Mouse (Mus musculus) liver, embryonic 11.5 days (tissue): ENCODE measurements at regions not wholly inside any gene's neighbourhood (a gene's known extent, or its start where the extent isn't known, plus 50 kb on each side); places are given as distances from the start of the nearest gene placed in this dataset.

Experiments
- ATAC-seq: fragments of 200-750 bp; cut with Nextera tagmentation; replicated peaks from 2 replicates; pipeline ENCODE4 v1.8.0; 2017; ENCODE audit warnings: moderate number of reproducible peaks, mild to moderate bottlenecking, moderate TSS enrichment, moderate library complexity; ENCODE audit not compliant: low FRiP score
- DNase-seq: peaks from one replicate; pipeline ENCODE4 v3.0.0-alpha.2; 2017; ENCODE audit warnings: low spot score
- H3K27ac ChIP-seq: fragments of 300-500 bp; sonication (generic); 2 replicates; pipeline ENCODE4 v1.5.1; 2014; ENCODE audit warnings: mild to moderate bottlenecking, low read depth, low read length, control low read depth
- H3K27me3 ChIP-seq: fragments of 300-500 bp; sonication (generic); replicated peaks from 2 replicates; pipeline ENCODE4 v1.6.1; 2014; ENCODE audit warnings: low read length, mixed read lengths; ENCODE audit not compliant: control insufficient read depth, insufficient read depth
- H3K36me3 ChIP-seq: fragments of 300-500 bp; sonication (generic); 2 replicates; pipeline ENCODE4 v1.6.1; 2014; ENCODE audit warnings: mild to moderate bottlenecking, low read length, moderate library complexity, mixed read lengths; ENCODE audit not compliant: control insufficient read depth, insufficient read depth
- H3K4me1 ChIP-seq: fragments of 300-500 bp; sonication (generic); replicated peaks from 2 replicates; pipeline ENCODE4 v1.6.1; 2014; ENCODE audit warnings: low read length, mixed read lengths; ENCODE audit not compliant: control insufficient read depth, insufficient read depth
- H3K4me2 ChIP-seq: fragments of 300-500 bp; sonication (generic); 2 replicates; pipeline ENCODE4 v1.6.1; 2014; ENCODE audit warnings: mild to moderate bottlenecking, control low read depth, moderate library complexity
- H3K4me3 ChIP-seq: fragments of 300-500 bp; sonication (generic); 2 replicates; pipeline ENCODE4 v1.5.1; 2014; ENCODE audit warnings: low read depth, low read length, control low read depth
- H3K9ac ChIP-seq: fragments of 300-500 bp; sonication (generic); 2 replicates; pipeline ENCODE4 v1.6.1; 2014; ENCODE audit warnings: low read depth, low read length, control low read depth
- H3K9me3 ChIP-seq: fragments of 300-500 bp; sonication (generic); 2 replicates; pipeline ENCODE4 v1.6.1; 2016; ENCODE audit warnings: low read length, inconsistent platforms, mixed read lengths; ENCODE audit not compliant: control insufficient read depth
- WGBS: fragments of 180-500 bp; shearing (Covaris S2); extraction: QIAGEN DNeasy Blood & Tissue Kit; methylation state at CpG from one replicate; pipeline ENCODE4 v1.1.7; 2014; 5-methylcytosine and 5-hydroxymethylcytosine counted together

- Histone ChIP-seq H3K9ac (no peak overlapping the region), H3K4me1 (no peaks in the 10 kb centered on the region), H3K27ac (no peak overlapping the region), H3K4me3 (no peak overlapping the region), H3K36me3 (no peaks in the 10 kb centered on the region), H3K4me2 (no peak overlapping the region), H3K27me3 (no peaks in the 10 kb centered on the region), H3K9me3 (no peaks in the 10 kb centered on the region)
- 50% methylated on average over 1 of the region's 1 CpGs for WGBS
- ATAC-seq (no peak), DNase-seq (no peak)
Measured at GRCm38 (mm10) chr9:91132531-91132930, 229.7 kb upstream of the Zic4 start.

- DNase-seq = no peak
- Histone ChIP-seq H3K4me2 (no peak overlapping the region), H3K36me3 (no peaks in the 10 kb centered on the region), H3K4me3 (no peak overlapping the region), H3K27ac (no peak overlapping the region), H3K9me3 (no peaks in the 10 kb centered on the region), H3K4me1 (no peaks in the 10 kb centered on the region), H3K9ac (no peak overlapping the region), H3K27me3 (no peaks in the 10 kb centered on the region)
- 81% methylated on average over 3 of the region's 3 CpGs for WGBS
- no peak for ATAC-seq
Measured at GRCm38 (mm10) chr9:91133256-91133920, 228.8 kb upstream of the Zic4 start.

- no peaks in the 10 kb centered on the region for H3K36me3 ChIP-seq
- H3K4me2 ChIP-seq = no peak overlapping the region
- WGBS = 100% methylated on average over 1 of the region's 1 CpGs
- no peak for ATAC-seq
- H3K4me3 ChIP-seq = no peak overlapping the region
- H3K27ac ChIP-seq = no peak overlapping the region
- H3K4me1 ChIP-seq = no peaks in the 10 kb centered on the region
- no peaks in the 10 kb centered on the region for H3K27me3 ChIP-seq
- no peak for DNase-seq
- no peaks in the 10 kb centered on the region for H3K9me3 ChIP-seq
- no peak overlapping the region for H3K9ac ChIP-seq
Measured at GRCm38 (mm10) chr9:91134325-91134724, 227.9 kb upstream of the Zic4 start.

GRCm38 (mm10) chr9:91135107-91135506 lies 227.1 kb upstream of the Zic4 start:
- no peak overlapping the region for H3K9ac ChIP-seq
- H3K27ac ChIP-seq = no peak overlapping the region
- DNase-seq (no peak), ATAC-seq (no peak)
- no peak overlapping the region for H3K4me3 ChIP-seq
- H3K4me2 ChIP-seq = no peak overlapping the region
- no peaks in the 10 kb centered on the region for H3K36me3 ChIP-seq
- WGBS = 66% methylated on average over 2 of the region's 2 CpGs
- H3K27me3 ChIP-seq = no peaks in the 10 kb centered on the region
- no peaks in the 10 kb centered on the region for H3K9me3 ChIP-seq
- no peaks in the 10 kb centered on the region for H3K4me1 ChIP-seq

GRCm38 (mm10) chr9:91140651-91141050 lies 221.6 kb upstream of the Zic4 start:
- DNase-seq (no peak), ATAC-seq (no peak)
- 65% methylated on average over 1 of the region's 1 CpGs for WGBS
- Histone ChIP-seq H3K4me1 (no peaks in the 10 kb centered on the region), H3K9ac (no peak overlapping the region), H3K27ac (no peak overlapping the region), H3K9me3 (no peaks in the 10 kb centered on the region), H3K4me3 (no peak overlapping the region), H3K36me3 (no peaks in the 10 kb centered on the region), H3K4me2 (no peak overlapping the region), H3K27me3 (no peaks in the 10 kb centered on the region)

GRCm38 (mm10) chr9:91151893-91152292 lies 210.3 kb upstream of the Zic4 start:
- WGBS = 88% methylated on average over 11 of the region's 11 CpGs
- H3K4me2 ChIP-seq = no peak overlapping the region

GRCm38 (mm10) chr9:91159311-91159710 lies 202.9 kb upstream of the Zic4 start:
- Histone ChIP-seq H3K4me1 (no peaks in the 10 kb centered on the region), H3K27me3 (no peaks in the 10 kb centered on the region), H3K36me3 (no peaks in the 10 kb centered on the region), H3K4me2 (no peak overlapping the region), H3K9ac (no peak overlapping the region), H3K4me3 (no peak overlapping the region), H3K27ac (no peak overlapping the region), H3K9me3 (no peaks in the 10 kb centered on the region)
- DNase-seq = no peak
- no peak for ATAC-seq
- 67% methylated on average over 2 of the region's 2 CpGs for WGBS

More at GRCm38 (mm10) chr9:91151893-91152292, 210.3 kb upstream of the Zic4 start:
- DNase-seq (no peak), ATAC-seq (0 out of 2 replicates have a peak, but pooled peaks have one; percentile 36)
- Histone ChIP-seq H3K9me3 (no peaks in the 10 kb centered on the region), H3K9ac (no peak overlapping the region), H3K27me3 (no peaks in the 10 kb centered on the region), H3K27ac (no peak overlapping the region), H3K4me3 (no peak overlapping the region), H3K36me3 (no peaks in the 10 kb centered on the region), H3K4me1 (no peaks in the 10 kb centered on the region)

- ATAC-seq (no peak), DNase-seq (no peak)
- Histone ChIP-seq H3K27ac (no peak overlapping the region), H3K4me3 (no peak overlapping the region), H3K36me3 (no peaks in the 10 kb centered on the region), H3K9me3 (no peaks in the 10 kb centered on the region), H3K27me3 (no peaks in the 10 kb centered on the region), H3K9ac (no peak overlapping the region), H3K4me2 (no peak overlapping the region), H3K4me1 (no peaks in the 10 kb centered on the region)
Measured at GRCm38 (mm10) chr9:91167871-91168270, 194.3 kb upstream of the Zic4 start.

GRCm38 (mm10) chr9:91193221-91193620 lies 169.0 kb upstream of the Zic4 start:
- 76% methylated on average over 4 of the region's 4 CpGs for WGBS
- Histone ChIP-seq H3K27ac (no peak overlapping the region), H3K9ac (no peak overlapping the region), H3K4me1 (no peaks in the 10 kb centered on the region), H3K27me3 (no peaks in the 10 kb centered on the region), H3K36me3 (no peaks in the 10 kb centered on the region), H3K9me3 (no peaks in the 10 kb centered on the region), H3K4me2 (no peak overlapping the region), H3K4me3 (no peak overlapping the region)
- ATAC-seq = no peak
- no peak for DNase-seq
